Mouse (Mus musculus) spleen, postnatal 14 days (tissue): ENCODE measurements at regions not wholly inside any gene's neighbourhood (a gene's known extent, or its start where the extent isn't known, plus 50 kb on each side); places are given as distances from the start of the nearest gene placed in this dataset.

ENCODE experiments used
- DNase-seq, 2 experiments: peaks; one replicate each; pipeline ENCODE4 v3.0.0; 2021 to 2022; ENCODE audit warnings: low spot score in 2 of 2

- no peak for DNase-seq
Measured at GRCm38 (mm10) chr2:9267675-9268074, 613.4 kb upstream of the 4930412O13Rik start.

- no peak for DNase-seq
Measured at GRCm38 (mm10) chr2:9283441-9283840, 597.6 kb upstream of the 4930412O13Rik start.

- DNase-seq, result no peak
Measured at GRCm38 (mm10) chr2:9285800-9286199, 595.3 kb upstream of the 4930412O13Rik start.

- no peak for DNase-seq
Measured at GRCm38 (mm10) chr2:9287077-9287476, 594.0 kb upstream of the 4930412O13Rik start.

GRCm38 (mm10) chr2:9287623-9288022 lies 593.4 kb upstream of the 4930412O13Rik start:
- DNase-seq, result no peak

- no peak for DNase-seq
Measured at GRCm38 (mm10) chr2:9331630-9332352, 549.3 kb upstream of the 4930412O13Rik start.

GRCm38 (mm10) chr2:9348982-9349381 lies 532.1 kb upstream of the 4930412O13Rik start:
- no peak for DNase-seq

GRCm38 (mm10) chr2:9349994-9350393 lies 531.1 kb upstream of the 4930412O13Rik start:
- no peak for DNase-seq

- no peak for DNase-seq
Measured at GRCm38 (mm10) chr2:9352190-9352589, 528.9 kb upstream of the 4930412O13Rik start.

- no peak for DNase-seq
Measured at GRCm38 (mm10) chr2:9360020-9360419, 521.0 kb upstream of the 4930412O13Rik start.

GRCm38 (mm10) chr2:9367801-9368584 lies 513.1 kb upstream of the 4930412O13Rik start:
- DNase-seq, result no peak

GRCm38 (mm10) chr2:9369572-9369971 lies 511.5 kb upstream of the 4930412O13Rik start:
- DNase-seq, result no peak

GRCm38 (mm10) chr2:9386566-9386965 lies 494.5 kb upstream of the 4930412O13Rik start:
- DNase-seq, result no peak

- DNase-seq, result no peak
Measured at GRCm38 (mm10) chr2:9388058-9388457, 493.0 kb upstream of the 4930412O13Rik start.

GRCm38 (mm10) chr2:9395379-9395999 lies 485.6 kb upstream of the 4930412O13Rik start:
- DNase-seq, result no peak

GRCm38 (mm10) chr2:9401461-9401860 lies 479.6 kb upstream of the 4930412O13Rik start:
- no peak for DNase-seq

- no peak for DNase-seq
Measured at GRCm38 (mm10) chr2:9402281-9402680, 478.8 kb upstream of the 4930412O13Rik start.

- no peak for DNase-seq
Measured at GRCm38 (mm10) chr2:9409075-9409474, 472.0 kb upstream of the 4930412O13Rik start.

- DNase-seq, result no peak
Measured at GRCm38 (mm10) chr2:9422686-9423085, 458.4 kb upstream of the 4930412O13Rik start.

GRCm38 (mm10) chr2:9423534-9423933 lies 457.5 kb upstream of the 4930412O13Rik start:
- DNase-seq, result no peak

- no peak for DNase-seq
Measured at GRCm38 (mm10) chr2:9433110-9433940, 447.7 kb upstream of the 4930412O13Rik start.
